Mouse (Mus musculus) cortical plate, adult 2 months (tissue): ENCODE results near the gene Kcnd2. TPM values are rescaled to one million over a fixed set of nuclear protein-coding genes. Genes with fewer than 3 reads are reported as not detected.

Source experiments
- H3K27ac ChIP-seq: fragments of 200-500 bp; 2 replicates; pipeline ENCODE4 v1.5.1; 2012; ENCODE audit warnings: low read length, control low read depth, inconsistent platforms; ENCODE audit not compliant: insufficient read depth
- H3K4me1 ChIP-seq: fragments of 200-500 bp; 2 replicates; pipeline ENCODE4 v1.6.1; 2011; ENCODE audit warnings: low read length; ENCODE audit not compliant: control insufficient read depth, insufficient read depth
- H3K4me3 ChIP-seq: fragments of 200-500 bp; 2 replicates; pipeline ENCODE4 v1.5.1; 2011; ENCODE audit warnings: mild to moderate bottlenecking, low read length, control low read depth; ENCODE audit not compliant: insufficient read depth
- CTCF ChIP-seq: fragments of 200-500 bp; IDR thresholded peaks from 2 replicates; pipeline ENCODE4 v1.5.1; 2011; ENCODE audit warnings: mild to moderate bottlenecking, control low read depth, low read length; ENCODE audit not compliant: insufficient read depth; ENCODE audit errors: extremely low read depth
- POLR2A ChIP-seq: fragments of 200-500 bp; IDR thresholded peaks from 2 replicates; pipeline ENCODE4 v1.6.1; 2011; ENCODE audit warnings: mild to moderate bottlenecking, low read length, control low read depth; ENCODE audit not compliant: insufficient read depth; ENCODE audit errors: extremely low read depth
- polyA plus RNA-seq: library from polyadenylated mRNA; depleted of rRNA; stranded (reverse); fragments of >200 nt; gene quantifications from 2 replicates; pipeline ENCODE4 v1.2.3, GENCODE M21; 2012

Kcnd2 gene
- polyA plus RNA-seq, 1 experiment, result 32.0 TPM

DNA sequence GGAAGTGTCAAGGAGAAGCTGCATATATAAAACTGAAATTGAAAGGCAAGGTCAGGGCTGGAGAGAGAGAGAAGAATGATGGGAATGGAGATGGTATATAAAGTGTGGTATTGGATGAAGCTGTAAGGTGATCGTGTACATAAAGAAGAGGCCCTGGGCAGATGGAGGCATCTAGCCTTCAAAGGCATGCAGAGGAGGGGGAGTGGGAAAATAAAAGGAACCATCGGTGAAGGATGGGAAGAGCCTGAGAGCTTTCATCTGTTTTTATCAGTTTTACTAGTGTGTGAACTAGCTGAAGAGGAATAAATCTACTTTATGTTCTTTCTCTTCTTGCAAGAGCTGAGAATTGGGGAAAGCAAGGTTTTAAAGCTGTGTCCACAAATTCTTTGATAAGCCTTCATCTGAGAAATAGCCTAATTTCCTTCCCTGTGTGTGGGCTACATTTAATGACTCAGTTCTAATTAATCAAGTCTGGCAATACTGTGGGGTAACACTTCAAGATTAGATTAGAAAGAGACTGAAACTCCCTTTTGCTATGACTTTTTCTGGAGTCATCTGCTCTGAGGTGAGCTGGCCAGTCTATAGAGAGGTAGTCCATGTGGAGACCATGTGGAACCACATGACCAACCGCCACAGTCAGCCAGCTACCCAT, 529.4 kb downstream of the Kcnd2 start:
- no peak overlapping the region for H3K27ac ChIP-seq
- no peak overlapping the region for H3K4me3 ChIP-seq
- no peak for TF ChIP-seq CTCF
- no peaks in the 10 kb centered on the region for H3K4me1 ChIP-seq

DNA sequence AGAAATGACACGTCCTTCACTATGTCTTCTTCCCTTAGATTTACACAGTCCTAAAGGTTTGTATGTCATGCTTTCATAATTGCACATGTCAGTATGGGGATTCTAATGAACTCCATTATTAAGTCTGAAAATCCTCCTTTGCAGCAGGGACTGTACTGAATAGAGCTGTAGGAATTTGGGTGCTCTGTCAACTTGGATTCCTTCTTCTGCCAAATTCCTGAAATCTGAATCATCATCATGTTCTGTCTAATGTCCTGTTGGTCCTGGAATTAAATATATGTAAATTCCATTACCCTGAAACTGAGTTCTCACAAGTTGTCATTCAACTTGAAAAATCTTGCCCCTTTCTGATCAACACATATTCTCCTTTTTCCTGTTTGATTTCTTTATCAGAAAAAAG, 532.2 kb downstream of the Kcnd2 start:
- TF ChIP-seq POLR2A (no peak), CTCF (no peak)
- Histone ChIP-seq H3K27ac (no peak overlapping the region), H3K4me1 (no peaks in the 10 kb centered on the region)

DNA sequence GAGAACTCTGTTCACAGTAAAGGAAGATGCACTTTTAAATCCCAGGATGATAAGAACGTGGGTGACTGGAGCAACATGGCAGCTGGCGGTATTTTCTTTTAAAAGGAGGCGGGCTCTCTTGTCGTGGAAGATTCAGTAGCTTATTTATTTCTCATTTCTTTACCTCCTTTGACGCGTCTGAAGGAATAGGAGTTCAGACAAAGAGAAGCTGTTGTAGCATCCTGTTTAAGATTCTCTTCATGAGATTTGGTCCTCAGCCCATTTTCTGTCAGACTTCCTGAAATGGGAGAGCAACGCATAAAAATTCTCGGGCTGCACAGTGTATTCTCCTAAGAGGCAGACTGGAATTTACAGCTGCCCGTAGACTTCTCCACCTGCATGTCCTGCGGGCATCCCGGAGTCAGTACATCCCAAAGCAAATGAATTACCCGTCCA, 552.5 kb downstream of the Kcnd2 start:
- Histone ChIP-seq H3K4me1 (no peaks in the 10 kb centered on the region), H3K27ac (no peak overlapping the region), H3K4me3 (no peak overlapping the region)
- TF ChIP-seq CTCF (no peak), POLR2A (no peak)

More for the DNA sequence above, 532.2 kb downstream of the Kcnd2 start:
- no peak overlapping the region for H3K4me3 ChIP-seq

DNA sequence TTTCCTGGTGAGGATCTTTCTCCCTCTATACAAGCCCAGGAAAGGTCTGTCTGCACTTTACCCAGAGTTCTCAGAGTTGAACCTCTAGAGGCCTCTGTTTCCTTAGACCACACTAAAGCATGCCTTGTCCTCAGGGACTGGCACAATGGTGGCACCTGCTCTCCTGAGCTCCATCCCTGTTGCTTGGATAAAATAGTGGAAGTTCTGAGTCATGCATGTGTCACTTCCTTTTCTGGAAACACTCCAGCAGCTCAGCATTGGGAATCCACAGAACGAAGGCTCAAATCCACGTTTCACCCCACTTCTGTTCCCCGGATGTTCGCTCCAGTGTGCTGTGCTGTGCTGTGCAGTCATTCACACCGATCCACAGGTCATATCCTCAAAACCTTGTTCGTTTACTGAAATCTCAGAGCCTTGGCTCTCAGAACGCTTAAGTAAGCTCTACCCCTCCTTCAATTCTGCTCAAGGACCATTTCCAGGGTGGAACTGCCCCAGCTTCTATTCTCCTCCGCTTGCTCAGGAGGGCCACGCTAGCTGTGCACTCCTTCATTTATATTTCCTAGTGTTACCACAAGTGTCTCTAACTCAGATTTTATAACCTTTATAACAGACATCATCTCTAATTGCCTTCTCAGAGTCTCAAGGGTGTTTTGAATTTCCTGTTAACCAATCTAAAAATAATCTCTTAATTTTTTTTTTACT, 553.6 kb downstream of the Kcnd2 start:
- Histone ChIP-seq H3K4me3 (no peak overlapping the region), H3K4me1 (no peaks in the 10 kb centered on the region), H3K27ac (no peak overlapping the region)
- TF ChIP-seq CTCF, result no peak
- no peak for TF ChIP-seq POLR2A

DNA sequence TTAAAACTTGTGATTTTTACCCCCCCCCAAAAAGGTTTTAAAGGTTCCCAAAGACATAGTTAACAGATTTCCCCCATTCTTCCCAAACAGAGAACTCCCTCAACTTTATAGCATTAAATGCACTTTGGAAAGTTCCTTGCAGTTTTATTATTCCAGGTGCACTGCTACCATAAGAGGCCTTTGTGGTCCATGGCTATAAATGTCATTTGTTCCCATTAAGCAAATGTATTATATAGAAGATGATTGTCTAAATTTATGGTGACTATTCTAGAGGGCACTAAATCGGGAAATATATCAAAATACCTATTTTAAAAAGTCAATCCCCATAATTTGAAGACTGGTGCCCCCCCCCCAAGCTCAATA, 554.1 kb downstream of the Kcnd2 start:
- no peak overlapping the region for H3K4me3 ChIP-seq
- TF ChIP-seq POLR2A, result no peak
- no peak for TF ChIP-seq CTCF
- H3K27ac ChIP-seq, result no peak overlapping the region
- H3K4me1 ChIP-seq, result no peaks in the 10 kb centered on the region

DNA sequence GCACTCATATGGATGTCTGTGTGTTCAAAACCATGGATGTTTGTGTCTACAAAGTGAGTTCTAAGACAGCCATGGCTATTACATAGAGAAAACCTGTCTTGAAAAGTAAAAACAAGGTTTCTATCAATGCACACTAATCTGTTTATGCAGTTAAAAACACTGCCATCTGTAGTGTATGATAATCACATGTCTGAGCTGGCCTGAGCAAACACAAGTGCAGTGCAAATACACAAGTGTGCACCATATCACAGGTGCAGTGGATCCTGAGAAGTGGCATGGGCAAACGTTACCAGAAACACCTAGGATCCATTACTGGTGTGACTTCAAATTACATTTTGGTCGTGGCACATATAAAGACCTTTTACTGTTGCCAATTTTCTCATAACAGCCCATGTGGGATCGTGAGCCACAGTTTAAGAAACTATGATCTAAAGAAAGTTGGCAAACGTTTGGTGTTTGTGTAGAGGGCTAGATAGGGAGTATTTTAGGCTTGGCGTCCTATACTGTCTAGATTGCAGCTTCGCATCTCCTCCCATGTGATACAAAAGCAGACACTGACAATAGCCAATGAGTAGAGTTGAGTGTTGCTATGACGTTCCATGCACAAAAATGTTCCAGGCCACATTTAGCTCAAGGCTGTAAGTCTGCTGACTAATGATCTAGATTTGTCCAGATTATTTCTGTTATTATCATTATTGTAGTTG, 559.1 kb downstream of the Kcnd2 start:
- H3K4me3 ChIP-seq, result no peak overlapping the region
- TF ChIP-seq POLR2A, result no peak
- H3K4me1 ChIP-seq, result no peaks in the 10 kb centered on the region
- H3K27ac ChIP-seq, result no peak overlapping the region
